Mouse (Mus musculus) heart, embryonic 10.5 days (tissue): ENCODE data around the gene Cald1. TPM values are rescaled to one million over a fixed set of nuclear protein-coding genes. Genes with fewer than 3 reads are reported as not detected.

ENCODE experiments used
- DNase-seq: peaks from one replicate; pipeline ENCODE4 v3.0.0-alpha.2; 2017; ENCODE audit warnings: low spot score
- H3K27ac ChIP-seq: fragments of 300-500 bp; sonication (generic); 2 replicates; pipeline ENCODE4 v1.5.1; 2016; ENCODE audit warnings: mild to moderate bottlenecking
- H3K27me3 ChIP-seq: fragments of 300-500 bp; sonication (generic); 2 replicates; pipeline ENCODE4 v1.6.1; 2016; ENCODE audit warnings: mild to moderate bottlenecking; ENCODE audit not compliant: poor library complexity, insufficient read depth, severe bottlenecking
- H3K36me3 ChIP-seq: fragments of 300-500 bp; sonication (generic); 2 replicates; pipeline ENCODE4 v1.6.1; 2016; ENCODE audit warnings: mild to moderate bottlenecking, moderate library complexity
- H3K4me1 ChIP-seq: fragments of 300-500 bp; sonication (generic); 2 replicates; pipeline ENCODE4 v1.6.1; 2016; ENCODE audit warnings: mild to moderate bottlenecking
- H3K4me3 ChIP-seq: fragments of 300-500 bp; sonication (generic); 2 replicates; pipeline ENCODE4 v1.5.1; 2016; ENCODE audit warnings: mild to moderate bottlenecking, moderate library complexity
- H3K9me3 ChIP-seq: fragments of 300-500 bp; sonication (generic); 2 replicates; pipeline ENCODE4 v1.6.1; 2016; ENCODE audit warnings: mild to moderate bottlenecking, moderate library complexity
- whole genome bisulfite sequencing: fragments of 180-500 bp; shearing (Covaris S2); methylation state at CpG from one replicate; pipeline ENCODE4 v1.1.7; 2016; 5-methylcytosine and 5-hydroxymethylcytosine counted together
- polyA plus RNA-seq: library from polyadenylated mRNA; unstranded; fragments of >200 nt; fragmentation: Nextera tagmentation; extraction: Ambion mirVana; gene quantifications from 2 replicates; pipeline ENCODE4 v1.2.1, GENCODE M21; 2016

The Cald1 gene
- polyA plus RNA-seq, 1 experiment from 2014 or later: 189 TPM

GRCm38 (mm10) chr6:34694096-34694495 lies 95.8 kb downstream of the Cald1 start:
- H3K4me3 ChIP-seq: no peak overlapping the region
- peaks cover 13% of the 10 kb centered on the region; the same call in 1 of the 2 replicates for H3K4me1 ChIP-seq
- peaks cover 11% of the 10 kb centered on the region; the same call in 1 of the 2 replicates for H3K36me3 ChIP-seq
- no peaks in the 10 kb centered on the region for H3K9me3 ChIP-seq
- no peaks in the 10 kb centered on the region for H3K27me3 ChIP-seq
- 84% methylated on average over 4 of the region's 4 CpGs for WGBS
- no peak for DNase-seq
- no peak overlapping the region for H3K27ac ChIP-seq

GRCm38 (mm10) chr6:34703421-34704120 lies 105.3 kb downstream of the Cald1 start:
- peaks cover 26% of the 10 kb centered on the region for H3K4me1 ChIP-seq
- 85% methylated on average over 1 of the region's 1 CpGs for WGBS

DNA sequence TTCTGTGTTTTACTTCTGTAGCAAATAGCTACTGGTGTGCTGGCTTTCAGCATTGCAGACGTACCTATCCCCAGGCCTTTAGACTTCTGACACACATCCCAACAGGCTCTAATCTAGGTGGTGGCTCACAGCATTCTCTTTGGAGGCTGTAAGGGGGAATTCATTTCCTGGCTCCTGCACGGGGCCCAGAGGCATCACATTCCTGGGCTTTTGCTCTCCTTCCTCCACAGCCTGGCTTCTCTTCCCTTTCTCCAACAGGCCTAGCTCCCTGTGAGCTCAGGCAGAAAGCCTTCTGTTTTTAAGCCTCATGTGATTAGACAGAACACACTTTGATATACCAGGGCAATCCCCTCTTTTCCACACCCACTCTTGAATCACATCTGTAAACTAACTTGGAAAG lies 109.2 kb downstream of the Cald1 start:
- DNase-seq: peak; percentile 75
- H3K36me3 ChIP-seq: peaks cover 32% of the 10 kb centered on the region
- H3K4me3 ChIP-seq: no peak overlapping the region
- peak overlapping the region; percentile 91 for H3K27ac ChIP-seq
- H3K9me3 ChIP-seq: peaks cover 15% of the 10 kb centered on the region
- peaks cover 56% of the 10 kb centered on the region for H3K4me1 ChIP-seq
- H3K27me3 ChIP-seq: no peaks in the 10 kb centered on the region
- 7% methylated on average over 2 of the region's 2 CpGs for WGBS

More at GRCm38 (mm10) chr6:34703421-34704120, 105.3 kb downstream of the Cald1 start:
- Histone ChIP-seq H3K4me3 (no peak overlapping the region), H3K36me3 (peaks cover 38% of the 10 kb centered on the region), H3K27ac (no peak overlapping the region), H3K9me3 (peaks cover 15% of the 10 kb centered on the region), H3K27me3 (no peaks in the 10 kb centered on the region)
- peak; percentile 62 for DNase-seq

- peak overlapping the region; percentile 63 for H3K4me3 ChIP-seq
- peaks cover 21% of the 10 kb centered on the region for H3K36me3 ChIP-seq
- WGBS: 11% methylated on average over 13 of the region's 13 CpGs
- peak; percentile 82 for DNase-seq
- H3K27me3 ChIP-seq: no peaks in the 10 kb centered on the region
- peaks cover 68% of the 10 kb centered on the region for H3K4me1 ChIP-seq
- H3K27ac ChIP-seq: peak overlapping the region; percentile 91
- peaks cover 14% of the 10 kb centered on the region for H3K9me3 ChIP-seq
Observed at GRCm38 (mm10) chr6:34708650-34709265, 110.5 kb downstream of the Cald1 start.

DNA sequence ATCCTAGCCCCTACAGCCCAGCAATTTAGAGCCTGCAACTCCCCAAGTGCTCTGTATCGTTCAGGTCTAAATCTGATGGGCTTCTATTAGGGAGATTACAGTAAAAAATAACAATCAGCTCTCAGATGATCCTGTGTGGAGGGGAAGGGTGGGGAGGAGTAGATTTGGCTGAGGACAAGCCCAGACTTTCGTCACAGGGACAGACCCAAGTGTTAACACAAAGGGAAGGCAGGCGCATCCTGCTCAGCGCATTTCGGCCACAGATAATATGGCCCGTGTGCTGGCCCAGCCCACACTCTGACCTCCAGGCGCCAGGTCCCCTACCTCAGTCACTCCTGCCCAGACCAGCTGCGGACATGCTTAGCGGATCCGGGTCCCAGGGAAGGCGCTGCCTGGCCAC lies 111.0 kb downstream of the Cald1 start:
- DNase-seq: peak; percentile 90
- peak overlapping the region; percentile 63 for H3K4me3 ChIP-seq
- H3K27me3 ChIP-seq: no peaks in the 10 kb centered on the region
- H3K9me3 ChIP-seq: peaks cover 8% of the 10 kb centered on the region
- H3K4me1 ChIP-seq: peaks cover 70% of the 10 kb centered on the region
- under 1% methylated on average over 11 of the region's 11 CpGs for WGBS
- H3K36me3 ChIP-seq: peaks cover 16% of the 10 kb centered on the region
- H3K27ac ChIP-seq: peak overlapping the region; percentile 91

DNA sequence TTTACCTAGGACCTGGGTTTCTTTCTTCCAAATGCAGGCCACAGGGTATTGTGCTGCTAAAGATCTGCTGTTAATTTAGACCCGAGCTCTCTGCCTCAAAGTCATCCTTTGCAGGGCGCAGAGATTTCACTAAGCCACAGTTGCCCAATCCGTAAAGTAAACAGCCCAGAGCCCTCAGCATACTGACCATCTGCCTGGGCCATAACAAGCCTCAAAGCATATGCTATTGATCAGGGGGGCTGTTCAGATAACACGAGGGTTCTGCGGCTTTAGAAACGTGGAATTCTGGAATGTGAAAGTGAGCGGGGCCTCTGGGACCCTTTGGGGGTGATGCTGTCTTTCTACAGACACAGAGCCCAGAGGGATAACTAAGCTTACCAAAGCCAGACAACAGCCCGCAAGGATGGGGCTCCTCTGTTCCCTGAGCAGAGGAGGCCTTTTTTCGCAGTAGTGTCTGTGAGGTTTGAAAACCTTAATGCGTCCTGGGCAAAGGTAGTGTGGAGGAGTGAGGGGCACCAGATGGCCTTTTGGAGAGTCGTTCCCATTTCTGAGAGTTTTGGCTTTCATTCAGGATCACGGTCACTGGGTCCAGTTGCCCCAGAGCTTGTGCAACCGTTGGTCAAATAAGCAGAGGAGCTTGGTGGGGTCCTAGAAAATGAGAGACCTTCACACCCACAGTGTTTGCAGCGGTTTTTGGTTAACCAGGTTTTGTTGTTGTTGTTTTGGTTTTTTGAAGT lies 111.8 kb downstream of the Cald1 start:
- no peak for DNase-seq
- Histone ChIP-seq H3K9me3 (no peaks in the 10 kb centered on the region), H3K27ac (peak overlapping the region; percentile 91), H3K36me3 (peaks cover 7% of the 10 kb centered on the region), H3K27me3 (no peaks in the 10 kb centered on the region), H3K4me3 (peak overlapping the region; percentile 63), H3K4me1 (peaks cover 70% of the 10 kb centered on the region)
- 11% methylated on average over 14 of the region's 14 CpGs for WGBS

DNA sequence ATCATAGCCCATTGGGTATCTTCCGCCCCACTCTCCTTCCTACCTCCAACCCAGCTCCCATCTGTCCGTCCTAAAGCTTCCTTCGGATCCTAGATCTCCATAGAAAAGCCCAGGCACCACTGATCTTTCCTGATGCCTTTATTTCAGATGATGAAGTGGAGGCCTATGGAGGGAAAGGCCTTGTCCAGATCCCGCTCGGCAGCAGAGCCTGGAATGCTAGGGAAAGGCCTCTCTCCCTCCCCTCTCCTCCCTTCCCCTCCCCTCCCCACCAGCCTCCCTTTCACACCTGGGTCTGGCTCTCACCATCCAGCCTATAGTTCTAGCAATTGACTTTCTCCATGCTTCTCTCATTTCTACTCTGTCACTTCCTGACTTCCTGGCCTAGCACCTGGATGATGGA lies 112.5 kb downstream of the Cald1 start:
- peak; percentile 68 for DNase-seq
- 34% methylated on average over 5 of the region's 5 CpGs for WGBS
- Histone ChIP-seq H3K9me3 (no peaks in the 10 kb centered on the region), H3K27me3 (no peaks in the 10 kb centered on the region), H3K4me1 (peaks cover 74% of the 10 kb centered on the region), H3K4me3 (peak overlapping the region; percentile 63), H3K27ac (peak overlapping the region; percentile 91), H3K36me3 (peaks cover 4% of the 10 kb centered on the region; the same call in 1 of the 2 replicates)

GRCm38 (mm10) chr6:34711620-34712019 lies 113.3 kb downstream of the Cald1 start:
- H3K27me3 ChIP-seq: no peaks in the 10 kb centered on the region
- WGBS: 60% methylated on average over 10 of the region's 10 CpGs
- 0 out of 2 replicates have a peak overlapping the region, but pooled peaks have one; percentile 63 for H3K4me3 ChIP-seq
- 0 out of 2 replicates have a peak, but pooled peaks cover 6% of the 10 kb centered on the region for H3K36me3 ChIP-seq
- H3K4me1 ChIP-seq: peaks cover 78% of the 10 kb centered on the region
- peak; percentile 20 for DNase-seq
- no peaks in the 10 kb centered on the region for H3K9me3 ChIP-seq
- H3K27ac ChIP-seq: no peak overlapping the region

DNA sequence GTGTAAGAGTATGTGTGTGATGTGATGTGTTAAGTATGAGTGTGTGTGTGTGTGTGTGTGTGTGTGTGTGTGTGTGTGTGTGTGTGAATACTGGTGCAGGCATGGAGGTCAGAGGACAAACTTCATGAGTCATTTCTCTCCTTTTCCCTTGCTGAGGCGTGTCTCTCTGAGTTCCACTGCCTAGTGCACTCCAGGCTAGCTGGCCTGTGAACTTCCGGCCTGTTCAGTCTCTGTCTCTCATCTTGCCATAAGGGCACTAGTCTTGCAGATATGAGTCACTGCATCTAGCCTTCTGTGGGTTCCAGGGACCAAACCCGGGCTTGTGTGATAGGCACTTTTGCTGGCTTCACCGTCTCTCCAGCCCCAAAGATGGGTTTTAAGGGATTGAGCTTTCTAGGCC lies 114.9 kb downstream of the Cald1 start:
- Histone ChIP-seq H3K36me3 (0 out of 2 replicates have a peak, but pooled peaks cover 6% of the 10 kb centered on the region), H3K9me3 (no peaks in the 10 kb centered on the region), H3K27me3 (no peaks in the 10 kb centered on the region), H3K27ac (peak overlapping the region; percentile 76), H3K4me3 (no peak overlapping the region), H3K4me1 (peaks cover 78% of the 10 kb centered on the region)
- DNase-seq: peak; percentile 74
- 65% methylated on average over 3 of the region's 4 CpGs for WGBS

GRCm38 (mm10) chr6:34713777-34714176 lies 115.5 kb downstream of the Cald1 start:
- peaks cover 78% of the 10 kb centered on the region for H3K4me1 ChIP-seq

DNA sequence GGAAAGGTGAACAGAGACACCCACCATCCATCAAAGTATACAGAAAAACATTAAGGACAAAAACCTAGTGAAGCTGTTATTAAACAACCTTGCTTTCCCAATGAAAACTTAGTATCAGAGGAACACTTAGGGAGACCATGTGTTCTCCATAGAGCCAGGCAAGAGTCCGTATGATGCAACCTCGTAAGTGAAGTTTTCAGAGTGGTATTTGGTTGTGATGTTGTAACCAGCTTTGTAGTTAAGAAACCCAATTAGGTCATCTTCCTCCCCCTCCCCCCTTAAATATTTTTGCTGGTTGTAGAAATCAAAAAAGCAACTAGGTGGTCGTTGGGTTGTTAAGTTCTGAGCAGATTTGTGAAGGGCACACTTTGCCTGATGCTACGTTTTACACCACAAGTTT lies 116.3 kb downstream of the Cald1 start:
- no peak overlapping the region for H3K27ac ChIP-seq
- no peaks in the 10 kb centered on the region for H3K9me3 ChIP-seq
- 90% methylated on average over 4 of the region's 4 CpGs for WGBS
- H3K27me3 ChIP-seq: no peaks in the 10 kb centered on the region
- 0 out of 2 replicates have a peak, but pooled peaks cover 6% of the 10 kb centered on the region for H3K36me3 ChIP-seq
- peaks cover 83% of the 10 kb centered on the region for H3K4me1 ChIP-seq
- no peak for DNase-seq
- H3K4me3 ChIP-seq: no peak overlapping the region

More at GRCm38 (mm10) chr6:34713777-34714176, 115.5 kb downstream of the Cald1 start:
- H3K9me3 ChIP-seq: no peaks in the 10 kb centered on the region
- no peak for DNase-seq
- peak overlapping the region; percentile 76; the same call in 1 of the 2 replicates for H3K27ac ChIP-seq
- 0 out of 2 replicates have a peak, but pooled peaks cover 6% of the 10 kb centered on the region for H3K36me3 ChIP-seq
- no peak overlapping the region for H3K4me3 ChIP-seq
- 84% methylated on average over 8 of the region's 8 CpGs for WGBS
- H3K27me3 ChIP-seq: no peaks in the 10 kb centered on the region

GRCm38 (mm10) chr6:34716206-34716887 lies 118.0 kb downstream of the Cald1 start:
- WGBS: 86% methylated on average over 9 of the region's 9 CpGs
- H3K4me1 ChIP-seq: peaks cover 80% of the 10 kb centered on the region

More at GRCm38 (mm10) chr6:34716206-34716887, 118.0 kb downstream of the Cald1 start:
- Histone ChIP-seq H3K36me3 (0 out of 2 replicates have a peak, but pooled peaks cover 9% of the 10 kb centered on the region), H3K27me3 (no peaks in the 10 kb centered on the region), H3K4me3 (no peak overlapping the region), H3K27ac (peak overlapping the region; percentile 78), H3K9me3 (no peaks in the 10 kb centered on the region)
- DNase-seq: no peak
